Mouse (Mus musculus) neural tube, embryonic 12.5 days (tissue): ENCODE results near the gene Snrpd2. TPM values are rescaled to one million over a fixed set of nuclear protein-coding genes. Genes with fewer than 3 reads are reported as not detected.

Source experiments
- ATAC-seq: fragments of 200-750 bp; cut with Nextera tagmentation; 2 replicates; pipeline ENCODE4 v1.8.0; 2017; ENCODE audit warnings: low read depth, mild to moderate bottlenecking, moderate TSS enrichment, moderate library complexity; ENCODE audit not compliant: low FRiP score
- H3K27ac ChIP-seq: fragments of 300-500 bp; sonication (generic); 2 replicates; pipeline ENCODE4 v1.5.1; 2016
- H3K27me3 ChIP-seq: fragments of 300-500 bp; sonication (generic); replicated peaks from 2 replicates; pipeline ENCODE4 v1.6.1; 2016; ENCODE audit warnings: mild to moderate bottlenecking
- H3K36me3 ChIP-seq: fragments of 300-500 bp; sonication (generic); 2 replicates; pipeline ENCODE4 v1.6.1; 2016; ENCODE audit warnings: mild to moderate bottlenecking
- H3K4me1 ChIP-seq: fragments of 300-500 bp; sonication (generic); 2 replicates; pipeline ENCODE4 v1.6.1; 2016
- H3K4me2 ChIP-seq: fragments of 300-500 bp; sonication (generic); replicated peaks from 2 replicates; pipeline ENCODE4 v1.6.1; 2016; ENCODE audit warnings: mild to moderate bottlenecking
- H3K4me3 ChIP-seq: fragments of 300-500 bp; sonication (generic); 2 replicates; pipeline ENCODE4 v1.5.1; 2016
- H3K9ac ChIP-seq: fragments of 300-500 bp; sonication (generic); 2 replicates; pipeline ENCODE4 v1.6.1; 2016; ENCODE audit warnings: mild to moderate bottlenecking
- H3K9me3 ChIP-seq: fragments of 300-500 bp; sonication (generic); 2 replicates; pipeline ENCODE4 v1.6.1; 2016; ENCODE audit warnings: mild to moderate bottlenecking
- WGBS: fragments of 180-500 bp; shearing (Covaris S2); methylation state at CpG from one replicate; pipeline ENCODE4 v1.1.7; 2016; 5-methylcytosine and 5-hydroxymethylcytosine counted together
- polyA plus RNA-seq: library from polyadenylated mRNA; unstranded; fragments of >200 nt; fragmentation: Nextera tagmentation; extraction: Ambion mirVana; gene quantifications from 2 replicates; pipeline ENCODE4 v1.2.1, GENCODE M21; 2016

The Snrpd2 gene
- polyA plus RNA-seq, 1 experiment from 2014 or later: 133 TPM

DNA sequence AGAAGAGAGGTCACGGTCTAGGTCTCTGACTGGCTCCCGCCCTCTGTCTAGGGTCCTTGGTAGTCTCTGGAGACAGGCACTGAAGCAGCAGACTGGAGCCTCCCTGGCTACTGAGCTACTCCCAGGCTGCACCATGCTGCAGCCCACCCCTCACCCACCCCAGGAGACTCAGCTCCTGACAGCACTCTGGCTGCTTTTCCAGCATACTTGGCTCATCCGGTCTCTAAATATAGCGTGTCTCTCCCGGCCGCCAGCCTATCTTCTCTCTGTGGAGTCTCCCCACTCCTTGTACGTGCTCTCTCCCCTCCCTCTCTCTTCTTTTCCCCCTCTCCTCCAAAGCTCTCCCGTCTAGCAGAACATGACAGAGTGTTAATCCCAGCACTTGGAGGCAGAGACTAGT lies 20.6 kb downstream of the Snrpd2 start:
- Histone ChIP-seq H3K27me3 (peaks cover 15% of the 10 kb centered on the region; the same call in 1 of the 2 replicates), H3K4me3 (no peak overlapping the region), H3K9me3 (no peaks in the 10 kb centered on the region), H3K4me2 (no peak overlapping the region), H3K4me1 (peaks cover 20% of the 10 kb centered on the region), H3K36me3 (no peaks in the 10 kb centered on the region), H3K9ac (no peak overlapping the region), H3K27ac (no peak overlapping the region)
- no peak for ATAC-seq
- 66% methylated on average over 8 of the region's 8 CpGs for WGBS

DNA sequence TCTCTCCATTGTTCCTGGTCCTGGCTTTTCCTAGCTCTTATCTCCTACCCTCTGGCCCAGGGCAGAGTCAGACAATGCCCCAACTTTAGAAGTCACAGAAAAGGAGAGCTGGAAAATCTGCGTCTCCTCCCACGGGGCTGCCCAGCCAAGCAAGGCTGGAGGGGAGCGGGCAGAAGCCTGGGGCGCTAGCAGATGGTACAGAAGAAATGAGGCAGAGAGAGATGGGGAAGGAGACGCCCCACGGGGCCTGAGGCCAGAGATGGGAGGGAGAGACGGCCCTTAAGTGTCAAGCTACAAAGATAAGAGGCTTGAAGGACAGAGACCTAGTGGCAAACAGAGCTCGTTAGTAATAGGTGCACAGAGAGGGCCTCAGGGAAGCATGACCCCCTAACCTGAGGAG lies 22.3 kb downstream of the Snrpd2 start:
- no peak overlapping the region for H3K27ac ChIP-seq
- H3K4me3 ChIP-seq: no peak overlapping the region
- H3K9me3 ChIP-seq: no peaks in the 10 kb centered on the region
- WGBS: 55% methylated on average over 8 of the region's 8 CpGs
- H3K4me2 ChIP-seq: no peak overlapping the region; the same call in 1 of the 2 replicates
- no peak for ATAC-seq
- peak overlapping the region; percentile 8; the same call in 1 of the 2 replicates for H3K9ac ChIP-seq
- peaks cover 15% of the 10 kb centered on the region for H3K4me1 ChIP-seq
- no peaks in the 10 kb centered on the region for H3K36me3 ChIP-seq
- H3K27me3 ChIP-seq: peaks cover 18% of the 10 kb centered on the region

DNA sequence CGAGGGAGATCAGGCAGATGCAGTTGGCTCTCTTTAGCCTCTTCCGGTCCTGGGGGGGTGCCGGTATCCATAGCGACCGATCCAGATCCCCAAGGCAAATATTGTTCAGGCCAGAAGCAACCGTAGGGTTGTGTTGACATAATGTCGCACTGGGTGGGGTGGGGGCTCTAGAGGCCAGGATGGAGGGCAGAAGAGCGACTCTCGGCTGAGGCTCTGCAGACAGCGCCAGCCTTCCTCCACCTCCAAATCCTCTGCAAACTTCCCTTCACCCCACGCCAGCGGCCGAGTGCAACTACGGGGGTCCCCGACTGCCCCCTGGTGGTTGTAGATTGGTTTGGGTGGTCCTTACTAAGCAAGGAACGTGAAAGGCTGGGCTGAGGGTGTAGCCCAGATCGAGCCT lies 23.4 kb downstream of the Snrpd2 start:
- Histone ChIP-seq H3K27me3 (peaks cover 28% of the 10 kb centered on the region), H3K27ac (no peak overlapping the region), H3K4me3 (0 out of 2 replicates have a peak overlapping the region, but pooled peaks have one; percentile 21), H3K9ac (0 out of 2 replicates have a peak overlapping the region, but pooled peaks have one; percentile 21), H3K4me1 (peaks cover 23% of the 10 kb centered on the region), H3K4me2 (peak overlapping the region; percentile 58), H3K36me3 (no peaks in the 10 kb centered on the region), H3K9me3 (no peaks in the 10 kb centered on the region)
- WGBS: 5% methylated on average over 17 of the region's 17 CpGs
- no peak for ATAC-seq

DNA sequence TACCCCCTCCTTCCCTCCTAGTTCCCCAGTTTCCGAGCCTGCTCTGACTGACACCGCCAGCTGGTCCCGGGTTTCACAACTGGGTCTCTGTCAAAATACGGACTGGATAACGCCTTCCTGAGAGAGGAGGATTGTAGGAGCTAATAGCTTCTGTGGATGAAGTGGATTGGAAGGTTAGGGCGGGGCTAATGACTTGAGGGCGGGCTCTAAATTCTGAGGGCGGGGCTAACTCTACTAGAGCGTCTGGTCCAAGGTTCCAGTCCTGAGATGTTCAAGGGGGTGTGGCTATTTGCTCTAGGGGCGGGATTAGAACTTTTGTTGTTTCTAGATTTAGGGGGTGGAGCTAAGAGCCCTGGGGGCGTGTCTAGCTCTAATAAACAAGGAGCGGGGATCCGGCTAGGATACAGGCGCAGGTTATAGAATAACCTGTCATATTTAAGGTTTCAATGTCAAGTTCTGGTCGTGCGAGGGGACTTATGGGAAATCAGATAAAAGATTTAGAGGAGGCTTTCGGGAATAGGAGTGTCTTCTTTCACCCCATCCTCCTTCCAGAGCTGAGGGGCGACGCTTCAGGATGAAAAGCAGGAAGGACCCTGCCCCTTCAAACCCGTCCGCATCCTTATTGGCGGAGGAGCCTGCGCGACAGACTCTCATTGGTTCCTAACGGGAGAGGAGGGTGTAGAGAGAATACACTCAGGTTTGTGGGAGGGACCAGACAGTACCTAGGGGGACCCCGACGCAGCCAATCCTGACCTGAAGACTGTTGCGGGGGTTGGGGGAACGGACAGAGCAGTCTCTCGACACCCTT lies 26.4 kb downstream of the Snrpd2 start, which contains the start of gene Eml2:
Gene Eml2 (plus strand): TSS at position 714 of the 808 bp plus-strand sequence.
- H3K4me1 ChIP-seq: peaks cover 38% of the 10 kb centered on the region
- H3K9me3 ChIP-seq: no peaks in the 10 kb centered on the region
- peak; percentile 93 for ATAC-seq
- under 1% methylated on average over 30 of the region's 30 CpGs for WGBS
- peak within 1 kb of the TSS; percentile 58 for H3K9ac ChIP-seq
- no peaks in the 10 kb centered on the region for H3K36me3 ChIP-seq
- H3K4me2 ChIP-seq: peak within 1 kb of the TSS; percentile 70
- H3K27ac ChIP-seq: no peak within 1 kb of the TSS; the same call in 1 of the 2 replicates
- peaks cover 57% of the 10 kb centered on the region for H3K27me3 ChIP-seq
- H3K4me3 ChIP-seq: peak within 1 kb of the TSS; percentile 53

DNA sequence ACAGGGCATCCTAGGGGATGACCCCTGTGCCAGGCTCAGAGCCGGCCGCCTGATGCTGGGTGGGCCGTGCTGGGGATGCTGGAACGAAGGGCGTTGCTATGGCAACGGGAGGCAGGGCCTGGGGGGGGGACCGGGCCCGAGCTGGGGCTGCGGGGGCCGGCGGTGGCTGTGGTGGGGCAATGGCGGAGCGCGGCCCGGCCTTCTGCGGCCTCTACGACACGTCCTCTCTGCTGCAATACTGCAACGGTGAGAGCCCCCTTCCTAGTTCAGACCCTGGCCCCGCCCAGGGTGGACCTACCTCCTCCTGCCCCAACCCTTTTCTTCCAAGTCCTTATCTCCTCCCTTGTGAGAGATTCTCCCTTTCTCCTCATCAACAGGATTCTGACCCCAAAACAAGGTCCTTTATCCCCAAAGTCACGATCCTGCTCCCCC lies 27.0 kb downstream of the Snrpd2 start:
- H3K9ac ChIP-seq: peak overlapping the region; percentile 58
- peaks cover 58% of the 10 kb centered on the region for H3K27me3 ChIP-seq

DNA sequence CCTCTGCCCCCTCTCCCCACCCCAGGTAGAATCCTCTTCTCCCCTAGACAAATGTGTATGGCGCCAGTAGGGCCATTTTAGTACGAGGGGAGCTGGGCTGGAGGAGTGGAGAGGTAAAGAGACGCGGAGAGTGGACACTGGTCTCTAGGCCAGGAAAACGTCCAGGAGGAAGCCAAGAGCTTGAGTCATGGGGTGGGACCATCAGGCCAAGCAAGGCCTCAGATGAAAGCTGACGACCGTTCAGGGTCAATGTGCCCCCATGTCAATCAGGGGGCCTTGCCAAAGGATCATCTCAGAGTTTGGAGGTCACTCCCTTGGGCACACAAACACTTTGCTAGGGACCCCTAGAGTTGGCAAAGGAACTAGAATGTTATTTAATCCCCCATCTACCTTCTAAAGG lies 27.7 kb downstream of the Snrpd2 start:
- H3K4me3 ChIP-seq: peak overlapping the region; percentile 53
- H3K27ac ChIP-seq: no peak overlapping the region
- H3K9ac ChIP-seq: no peak overlapping the region
- 64% methylated on average over 7 of the region's 7 CpGs for WGBS
- peak overlapping the region; percentile 70 for H3K4me2 ChIP-seq
- peaks cover 38% of the 10 kb centered on the region for H3K4me1 ChIP-seq
- H3K27me3 ChIP-seq: peaks cover 56% of the 10 kb centered on the region
- ATAC-seq: no peak
- H3K36me3 ChIP-seq: no peaks in the 10 kb centered on the region
- H3K9me3 ChIP-seq: no peaks in the 10 kb centered on the region

More for the DNA sequence above, 27.0 kb downstream of the Snrpd2 start:
- Histone ChIP-seq H3K4me2 (peak overlapping the region; percentile 70), H3K4me1 (peaks cover 43% of the 10 kb centered on the region), H3K9me3 (no peaks in the 10 kb centered on the region), H3K4me3 (peak overlapping the region; percentile 53), H3K36me3 (no peaks in the 10 kb centered on the region), H3K27ac (no peak overlapping the region; the same call in 1 of the 2 replicates)
- WGBS: 3% methylated on average over 21 of the region's 21 CpGs
- ATAC-seq: peak; percentile 27; the same call in 1 of the 2 replicates

DNA sequence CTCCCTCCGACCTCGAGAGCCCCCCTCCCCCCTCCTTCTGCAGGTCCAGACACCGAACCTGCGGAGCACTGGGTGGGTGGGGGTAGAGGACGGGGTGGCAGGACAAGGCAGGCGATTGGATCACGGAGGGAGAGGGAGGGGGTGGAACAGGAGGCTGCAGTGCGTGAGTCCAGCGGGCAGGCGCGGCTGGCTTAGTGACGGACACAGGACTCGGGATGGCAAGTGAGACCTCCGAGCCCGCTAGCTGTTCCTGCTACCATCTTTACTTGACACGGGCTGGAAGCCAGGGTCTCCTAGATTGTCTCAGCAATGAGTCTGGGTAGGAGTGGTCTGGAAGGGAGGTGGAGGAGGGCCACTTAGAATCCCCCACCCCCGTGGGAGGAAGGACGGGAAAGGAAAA lies 28.5 kb downstream of the Snrpd2 start:
- peaks cover 33% of the 10 kb centered on the region for H3K4me1 ChIP-seq
- no peaks in the 10 kb centered on the region for H3K36me3 ChIP-seq
- peak overlapping the region; percentile 11; the same call in 1 of the 2 replicates for H3K4me3 ChIP-seq
- H3K27me3 ChIP-seq: peaks cover 54% of the 10 kb centered on the region
- H3K9me3 ChIP-seq: no peaks in the 10 kb centered on the region
- 10% methylated on average over 18 of the region's 18 CpGs for whole genome bisulfite sequencing
- peak overlapping the region; percentile 70 for H3K4me2 ChIP-seq
- ATAC-seq: no peak
- no peak overlapping the region for H3K27ac ChIP-seq
- peak overlapping the region; percentile 33; the same call in 1 of the 2 replicates for H3K9ac ChIP-seq

DNA sequence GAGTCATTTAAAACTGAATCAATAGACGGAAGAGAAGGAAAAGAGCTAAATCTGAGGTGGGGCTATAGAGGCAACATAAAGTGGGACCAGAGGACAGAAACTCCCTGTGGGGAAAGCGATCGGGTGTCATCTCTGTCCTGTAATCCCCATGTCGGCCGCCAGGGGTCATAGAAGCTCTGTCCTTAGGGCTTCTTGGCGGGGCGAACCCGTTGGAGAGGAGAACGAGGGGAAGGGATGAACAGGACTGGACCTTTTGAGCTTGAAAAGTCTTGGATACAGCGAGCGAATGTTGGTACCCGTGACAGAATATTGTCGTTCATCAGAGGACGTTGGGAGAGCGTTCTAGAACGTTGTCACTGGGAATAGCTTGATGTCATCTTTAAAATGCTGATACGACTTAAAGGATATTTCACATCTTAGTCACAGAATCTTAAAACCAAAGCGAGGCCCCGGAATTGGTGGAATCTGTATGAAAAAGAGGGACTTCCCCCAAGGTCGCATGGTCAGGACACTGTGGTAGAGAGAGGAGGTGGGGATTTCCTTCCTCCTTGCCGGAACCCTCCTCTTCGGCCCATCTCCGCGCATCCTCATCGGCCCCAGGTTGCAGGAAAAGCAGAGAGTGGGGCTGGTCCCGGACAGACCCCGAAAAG lies 29.0 kb downstream of the Snrpd2 start:
- peak overlapping the region; percentile 70 for H3K4me2 ChIP-seq
- peaks cover 54% of the 10 kb centered on the region for H3K27me3 ChIP-seq
- no peaks in the 10 kb centered on the region for H3K9me3 ChIP-seq
- no peak for ATAC-seq
- no peak overlapping the region for H3K27ac ChIP-seq
- H3K4me1 ChIP-seq: peaks cover 33% of the 10 kb centered on the region
- WGBS: 5% methylated on average over 27 of the region's 27 CpGs
- H3K36me3 ChIP-seq: peaks cover 1% of the 10 kb centered on the region; the same call in 1 of the 2 replicates
- 0 out of 2 replicates have a peak overlapping the region, but pooled peaks have one; percentile 13 for H3K9ac ChIP-seq
- peak overlapping the region; percentile 19; the same call in 1 of the 2 replicates for H3K4me3 ChIP-seq

DNA sequence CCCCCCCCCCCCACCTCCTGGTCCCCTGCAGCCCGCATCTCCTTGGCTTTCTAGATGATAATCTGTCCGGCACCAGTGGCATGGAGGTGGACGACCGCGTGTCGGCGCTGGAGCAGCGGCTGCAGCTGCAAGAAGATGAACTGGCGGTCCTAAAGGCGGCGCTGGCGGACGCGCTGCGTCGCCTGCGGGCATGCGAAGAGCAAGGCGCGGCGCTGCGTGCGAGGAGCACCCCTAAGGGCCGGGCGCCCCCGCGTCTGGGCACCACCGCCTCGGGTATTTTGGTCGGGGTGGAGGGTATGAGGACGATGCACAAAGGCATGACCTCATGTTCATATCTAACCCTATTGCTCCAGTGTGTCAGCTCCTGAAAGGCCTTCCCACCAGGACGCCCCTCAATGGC lies 29.7 kb downstream of the Snrpd2 start:
- Histone ChIP-seq H3K4me3 (peak overlapping the region; percentile 19; the same call in 1 of the 2 replicates), H3K27me3 (peaks cover 54% of the 10 kb centered on the region), H3K4me1 (peaks cover 34% of the 10 kb centered on the region), H3K9me3 (no peaks in the 10 kb centered on the region), H3K9ac (no peak overlapping the region), H3K4me2 (peak overlapping the region; percentile 70), H3K36me3 (peaks cover 4% of the 10 kb centered on the region; the same call in 1 of the 2 replicates), H3K27ac (no peak overlapping the region)
- WGBS: under 1% methylated on average over 32 of the region's 32 CpGs
- no peak; the same call in 1 of the 2 replicates for ATAC-seq

DNA sequence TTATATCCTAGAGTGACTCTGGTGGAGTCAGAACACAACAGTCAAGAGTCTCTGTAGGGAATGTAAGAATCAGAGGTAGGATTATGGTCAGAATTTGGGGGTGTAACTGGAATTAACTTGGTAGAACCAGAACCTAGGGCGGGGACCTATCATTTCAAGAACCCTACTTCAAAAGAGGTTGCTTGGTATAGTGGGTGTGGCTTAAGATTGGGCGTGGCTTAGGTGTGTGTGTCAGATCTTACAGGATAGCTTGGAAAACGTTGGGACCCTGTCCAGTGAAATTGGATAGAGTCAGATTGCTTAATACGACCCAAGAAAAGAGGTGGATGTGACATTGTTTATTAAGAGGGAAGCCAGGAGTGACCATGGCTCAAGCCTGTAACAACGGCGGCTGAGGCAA lies 30.4 kb downstream of the Snrpd2 start:
- Histone ChIP-seq H3K9me3 (no peaks in the 10 kb centered on the region), H3K27me3 (peaks cover 54% of the 10 kb centered on the region), H3K27ac (no peak overlapping the region), H3K9ac (no peak overlapping the region), H3K4me3 (no peak overlapping the region), H3K4me1 (peaks cover 41% of the 10 kb centered on the region), H3K4me2 (peak overlapping the region; percentile 70), H3K36me3 (peaks cover 4% of the 10 kb centered on the region; the same call in 1 of the 2 replicates)
- no peak for ATAC-seq
- WGBS: 38% methylated on average over 6 of the region's 6 CpGs

DNA sequence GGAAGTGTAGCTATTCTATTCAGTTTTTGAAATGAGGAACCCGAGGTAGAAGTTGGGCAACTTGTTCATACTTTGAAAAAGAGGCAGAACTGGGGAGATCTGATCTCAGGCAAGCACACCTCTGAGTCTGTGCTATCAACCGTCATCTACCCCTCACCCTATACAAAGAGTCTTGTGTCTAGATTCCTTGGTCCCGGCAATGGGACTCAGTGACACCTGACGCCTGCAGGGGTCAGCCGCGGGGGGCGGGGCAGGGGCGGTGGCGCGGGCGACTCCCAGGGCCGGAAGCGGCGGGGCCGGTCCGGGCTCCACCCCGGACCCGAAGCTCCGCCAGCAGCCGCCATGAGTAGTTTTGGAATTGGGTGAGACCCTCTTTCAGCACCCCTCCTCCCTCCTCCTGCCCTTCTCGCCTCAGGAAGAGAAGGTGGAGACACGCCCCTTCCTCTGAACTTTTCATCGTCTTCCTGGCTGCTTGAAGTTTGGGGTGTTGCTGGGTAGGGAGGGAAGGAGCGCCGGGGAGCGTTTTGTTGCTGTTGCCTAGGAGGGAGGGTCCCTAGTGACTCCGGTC lies 31.4 kb downstream of the Snrpd2 start:
- Histone ChIP-seq H3K9me3 (no peaks in the 10 kb centered on the region), H3K36me3 (peaks cover 5% of the 10 kb centered on the region; the same call in 1 of the 2 replicates), H3K27ac (no peak overlapping the region), H3K4me1 (peaks cover 48% of the 10 kb centered on the region), H3K4me3 (peak overlapping the region; percentile 37), H3K9ac (peak overlapping the region; percentile 48), H3K4me2 (peak overlapping the region; percentile 58), H3K27me3 (peaks cover 49% of the 10 kb centered on the region)
- WGBS: 1% methylated on average over 27 of the region's 27 CpGs
- ATAC-seq: no peak
